Mouse (Mus musculus) left cerebral cortex, adult 8-10 months (tissue): ENCODE measurements around the gene Rmdn3. TPM values are rescaled to one million over a fixed set of nuclear protein-coding genes. Genes with fewer than 3 reads are reported as not detected.

Experiments used
- DNase-seq, 2 experiments: peaks; one replicate each; pipeline ENCODE4 v3.0.0; 2022; ENCODE audit warnings: low spot score in 2 of 2
- total RNA-seq, 4 experiments: library from RNA; stranded (reverse); gene quantifications; 2 replicates each; pipeline ENCODE4 v1.2.4; 2022

Rmdn3 gene
- total RNA-seq, 4 experiments from 2014 or later: 39.4 to 58.8 (median 48.2) TPM

GRCm38 (mm10) chr2:119106583-119106982 is 50.3 kb downstream of the Rmdn3 start:
- no peak for DNase-seq

DNA sequence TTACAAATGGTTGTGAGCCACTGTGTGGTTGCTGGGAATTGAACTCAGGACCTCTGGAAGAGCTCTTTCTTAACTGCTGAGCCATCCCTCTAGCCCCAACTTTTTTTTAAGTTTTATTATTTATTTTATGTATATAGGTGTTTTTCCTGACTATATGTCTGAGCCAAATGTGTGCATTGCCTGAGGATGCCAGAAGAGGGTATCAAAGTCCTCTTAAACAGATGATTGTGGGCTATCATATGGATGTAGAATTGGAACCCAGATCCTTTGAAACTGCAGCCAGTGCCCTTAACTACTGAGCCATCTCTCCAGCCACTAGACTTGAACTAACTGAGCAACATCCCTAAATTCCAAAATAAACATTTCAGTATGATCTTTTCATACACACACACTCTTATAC is 55.3 kb downstream of the Rmdn3 start:
- DNase-seq: no peak

Other genes with a start within 250 kb of the Rmdn3 start
- 1 to 10 TPM; 2.6 to 4.1 (median 3.3) TPM for gene Chst14, start 230.5 kb downstream of the Rmdn3 start, total RNA-seq
- gene Ccdc32, start 127.6 kb downstream of the Rmdn3 start, total RNA-seq: 10 to 100 TPM; 43.1 to 49.6 (median 46.5) TPM
- gene Rpusd2, start 122.2 kb downstream of the Rmdn3 start, total RNA-seq: 1 to 10 TPM; 6.6 to 9.1 (median 8.0) TPM
- gene Knl1, start 109.9 kb downstream of the Rmdn3 start, total RNA-seq: 1 to 10 TPM in 1 of 4 experiments, under 1 TPM in 3; 0.21 to 1.0 (median 0.29) TPM
- 1 to 10 TPM in 2 of 4 experiments, under 1 TPM in 2; 0.54 to 4.2 (median 1.2) TPM for gene Rad51, start 44.2 kb downstream of the Rmdn3 start, total RNA-seq
- not detected for gene Gchfr, start 10.7 kb upstream of the Rmdn3 start, total RNA-seq
- under 1 TPM in 1 of 4 experiments, not detected in 3; 0.16 TPM for gene Gm14137, start 17.5 kb upstream of the Rmdn3 start, total RNA-seq
- 10 to 100 TPM; 29.3 to 44.8 (median 35.4) TPM for gene Zfyve19, start 51.6 kb upstream of the Rmdn3 start, total RNA-seq
- gene Dnajc17, start 51.8 kb upstream of the Rmdn3 start, total RNA-seq: 10 to 100 TPM; 15.9 to 21.6 (median 19.1) TPM
- gene Ppp1r14d, start 72.9 kb upstream of the Rmdn3 start, total RNA-seq: not detected
- gene Spint1, start 80.3 kb upstream of the Rmdn3 start, total RNA-seq: 1 to 10 TPM; 2.0 to 3.7 (median 3.2) TPM
- 10 to 100 TPM; 11.1 to 12.5 (median 11.7) TPM for gene Rhov, start 114.2 kb upstream of the Rmdn3 start, total RNA-seq
- gene Vps18, start 131.7 kb upstream of the Rmdn3 start, total RNA-seq: 10 to 100 TPM; 46.8 to 52.2 (median 49.4) TPM
- 1 to 10 TPM; 2.0 to 3.9 (median 3.0) TPM for gene Dll4, start 168.8 kb upstream of the Rmdn3 start, total RNA-seq
- 10 to 100 TPM in 1 of 4 experiments, 1 to 10 TPM in 3; 6.9 to 10.9 (median 8.1) TPM for gene Chac1, start 194.2 kb upstream of the Rmdn3 start, total RNA-seq